Mouse (Mus musculus): Measurements from ENCODE around the gene Nt5c2.

DNA sequence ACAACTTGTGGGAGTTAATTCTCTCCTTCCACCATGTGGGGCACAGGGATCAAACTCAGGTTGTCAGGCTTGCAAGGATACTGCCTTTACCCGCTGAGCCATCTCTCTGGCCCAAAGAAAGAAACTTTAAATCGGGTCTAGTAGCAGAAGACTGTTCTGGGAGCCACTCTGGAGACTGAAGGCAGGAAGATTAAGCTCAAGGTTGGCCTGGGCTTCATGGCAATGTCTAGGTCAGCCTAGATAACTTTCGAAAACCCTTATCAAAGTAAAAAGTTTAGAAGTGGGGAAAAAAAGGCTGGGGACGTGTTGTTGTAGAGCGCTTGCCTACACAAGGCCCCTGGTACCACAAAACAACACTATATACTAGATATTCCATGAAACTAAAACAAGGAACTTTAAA lies 58.0 kb downstream of the Nt5c2 start:
- TF ChIP-seq POLR2A (IDR thresholded peaks at IDR 0.05; ENCODE audit: insufficient read depth, low read depth, low read length) (no peak), CTCF (IDR thresholded peaks at IDR 0.05) (no peak)
